In the genomic region with DNA sequence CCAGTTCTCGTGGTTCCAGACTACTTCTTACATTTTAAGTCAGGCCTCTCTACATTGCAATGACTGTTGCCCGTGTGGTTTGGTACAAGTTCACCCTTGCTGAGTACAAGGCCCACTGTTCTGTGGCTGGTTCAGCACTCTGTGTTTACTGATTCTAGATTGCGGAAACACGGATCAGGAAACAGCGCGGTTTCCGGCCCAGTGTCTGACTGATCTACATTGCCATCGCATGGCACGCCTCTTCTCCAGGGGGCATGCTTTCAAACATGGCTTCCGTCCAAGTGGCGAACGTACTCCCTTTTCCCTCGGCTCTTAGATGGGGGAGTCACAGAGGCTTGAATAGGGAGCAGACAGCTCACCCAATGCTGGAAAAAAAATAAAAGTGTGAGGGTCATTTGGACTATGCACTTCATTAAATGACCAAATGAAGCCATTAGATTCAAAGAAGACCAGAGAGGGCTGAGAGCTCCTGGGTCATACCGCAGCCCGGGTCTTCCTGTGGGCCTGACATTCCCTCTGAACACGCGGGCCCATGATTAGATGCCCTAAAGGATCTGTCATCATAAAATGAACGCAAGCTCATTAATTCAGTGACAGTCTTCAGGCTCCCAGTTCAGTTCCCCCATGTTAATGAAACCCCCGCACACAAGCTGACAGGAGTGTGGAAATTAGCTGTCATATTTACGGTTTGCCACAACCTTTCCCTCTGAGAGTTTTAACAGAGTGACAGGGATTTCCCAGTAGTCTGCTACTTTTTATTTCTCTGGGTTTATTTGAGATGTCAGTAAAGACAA, we compare ENCODE assay signal across 11 mouse cellular contexts.
DNase-seq lines count a peak whose midpoint lies in the region; ATAC-seq and TF ChIP-seq lines count a peak whose summit lies in the region.
"Had no signal": no experiment of that assay in that cellular context is flagged by ENCODE, and none has a peak within 500 bp of the region (broad histone marks: within the 10 kb centered on the region; RNA-seq: fewer than 3 reads in every experiment).

No protein-coding gene starts in this region.

- no peak overlapping the region for H3K4me3 ChIP-seq in forebrain, embryonic 14.5 days (ENCODE audit: low read depth, low read length)
- no peak overlapping the region for H3K4me3 ChIP-seq in neural tube, embryonic 15.5 days (replicated peaks)
- no peak overlapping the region for H3K4me3 ChIP-seq in liver, embryonic 11.5 days (ENCODE audit: low read depth, low read length)
- no peak overlapping the region for H3K4me3 ChIP-seq in left cerebral cortex, adult 2 months
- H3K4me3 ChIP-seq: embryonic facial prominence, embryonic 15.5 days; limb, embryonic 15.5 days had no signal

- peak; percentile 48; the same call in 1 of the 2 replicates for ATAC-seq in forebrain, embryonic 14.5 days
- ATAC-seq in neural tube, embryonic 15.5 days (ENCODE audit: low FRiP score) = 0 out of 2 replicates have a peak, but pooled peaks have one; percentile 9
- ATAC-seq in liver, embryonic 11.5 days (replicated peaks; ENCODE audit: low FRiP score) = no peak

- H3K27ac ChIP-seq in forebrain, embryonic 14.5 days (ENCODE audit: low read depth, low read length) = peak overlapping the region; percentile 33; the same call in 1 of the 2 replicates
- peak overlapping the region; percentile 1 for H3K27ac ChIP-seq in neural tube, embryonic 15.5 days (replicated peaks)
- no peak overlapping the region for H3K27ac ChIP-seq in liver, embryonic 11.5 days (ENCODE audit: low read depth, low read length)
- no peak overlapping the region for H3K27ac ChIP-seq in left cerebral cortex, adult 2 months
- H3K27ac ChIP-seq: embryonic facial prominence, embryonic 15.5 days; limb, embryonic 15.5 days had no signal

- 51% methylated on average over 20 of the region's 20 CpGs for WGBS in forebrain, embryonic 14.5 days
- WGBS in neural tube, embryonic 15.5 days = 40% methylated on average over 20 of the region's 20 CpGs
- 79% methylated on average over 20 of the region's 20 CpGs for WGBS in liver, embryonic 11.5 days

- peak; percentile 19 for DNase-seq in right cerebral cortex, postnatal 4 days
- no peak for DNase-seq in right cerebral cortex, postnatal 25 days
- peak; percentile 67 for DNase-seq in forebrain, embryonic 14.5 days (ENCODE audit: low spot score)
- DNase-seq in kidney, postnatal 36 days = peak; percentile 65 to 75
- no peak for DNase-seq in liver, embryonic 11.5 days (ENCODE audit: low spot score)
- DNase-seq in left cerebral cortex, adult 2 months (ENCODE audit: extremely low spot score in 1 of 2, low spot score in 2 of 2) = no peak
- DNase-seq in gastrocnemius, postnatal 14 days = no peak
- DNase-seq: right cerebral cortex, adult 18-20 months had no signal

- no peak overlapping the region for H3K9ac ChIP-seq in forebrain, embryonic 14.5 days (ENCODE audit: low read length)
- H3K9ac ChIP-seq in neural tube, embryonic 15.5 days (replicated peaks) = no peak overlapping the region
- H3K9ac ChIP-seq in liver, embryonic 11.5 days (ENCODE audit: low read depth, low read length) = no peak overlapping the region
- H3K9ac ChIP-seq: embryonic facial prominence, embryonic 15.5 days; limb, embryonic 15.5 days had no signal

- H3K9me3 ChIP-seq in forebrain, embryonic 14.5 days (replicated peaks; ENCODE audit: control insufficient read depth, low read length) = no peaks in the 10 kb centered on the region
- H3K9me3 ChIP-seq in neural tube, embryonic 15.5 days (replicated peaks) = no peaks in the 10 kb centered on the region
- H3K9me3 ChIP-seq in liver, embryonic 11.5 days (ENCODE audit: control insufficient read depth, low read length) = no peaks in the 10 kb centered on the region
- H3K9me3 ChIP-seq: embryonic facial prominence, embryonic 15.5 days; limb, embryonic 15.5 days had no signal

- peaks cover 34% of the 10 kb centered on the region for H3K4me1 ChIP-seq in forebrain, embryonic 14.5 days (ENCODE audit: control insufficient read depth, insufficient read depth, low read length)
- peaks cover 39% of the 10 kb centered on the region for H3K4me1 ChIP-seq in neural tube, embryonic 15.5 days
- H3K4me1 ChIP-seq in liver, embryonic 11.5 days (replicated peaks; ENCODE audit: control insufficient read depth, insufficient read depth, low read length) = no peaks in the 10 kb centered on the region
- H3K4me1 ChIP-seq: limb, embryonic 15.5 days had no signal

- no peaks in the 10 kb centered on the region for H3K27me3 ChIP-seq in forebrain, embryonic 14.5 days (replicated peaks; ENCODE audit: control insufficient read depth, insufficient read depth, low read length)
- H3K27me3 ChIP-seq in neural tube, embryonic 15.5 days (replicated peaks) = no peaks in the 10 kb centered on the region; the same call in 1 of the 2 replicates
- H3K27me3 ChIP-seq in liver, embryonic 11.5 days (replicated peaks; ENCODE audit: control insufficient read depth, insufficient read depth, low read length) = no peaks in the 10 kb centered on the region
- H3K27me3 ChIP-seq: embryonic facial prominence, embryonic 15.5 days; limb, embryonic 15.5 days had no signal

- H3K4me2 ChIP-seq in forebrain, embryonic 14.5 days (ENCODE audit: low read length) = no peak overlapping the region
- no peak overlapping the region for H3K4me2 ChIP-seq in neural tube, embryonic 15.5 days
- no peak overlapping the region for H3K4me2 ChIP-seq in liver, embryonic 11.5 days
- H3K4me2 ChIP-seq: embryonic facial prominence, embryonic 15.5 days; limb, embryonic 15.5 days had no signal

- intact Hi-C loops in left cerebral cortex, adult 2 months (cut with DNase I) = loop anchor here (5.0 kb wide), 1 partner anchor 134 kb away; no protein-coding TSS in a partner anchor
- intact Hi-C loops in gastrocnemius, postnatal 14 days (cut with DNase I; ENCODE audit: low total_unique reads) = no loop called here

- no peak for TF ChIP-seq CTCF in left cerebral cortex, adult 2 months (IDR thresholded peaks at IDR 0.05)

- no peaks in the 10 kb centered on the region for H3K36me3 ChIP-seq in forebrain, embryonic 14.5 days (ENCODE audit: control insufficient read depth, insufficient read depth, low read length)
- H3K36me3 ChIP-seq in neural tube, embryonic 15.5 days = no peaks in the 10 kb centered on the region
- H3K36me3 ChIP-seq in liver, embryonic 11.5 days (ENCODE audit: control insufficient read depth, insufficient read depth, low read length) = no peaks in the 10 kb centered on the region
- H3K36me3 ChIP-seq: embryonic facial prominence, embryonic 15.5 days; limb, embryonic 15.5 days had no signal

Comparison
In these comparisons a context has a peak if more than half of its experiments do, and no peak if none do; other contexts are left out.
1. DNase-seq: peak in right cerebral cortex, postnatal 4 days (single experiment), forebrain, embryonic 14.5 days (single experiment) and kidney, postnatal 36 days (2 of 2); none in right cerebral cortex, postnatal 25 days (single experiment), liver, embryonic 11.5 days (single experiment), left cerebral cortex, adult 2 months (0 of 2) and gastrocnemius, postnatal 14 days (single experiment).
2. H3K27ac ChIP-seq: peak in forebrain, embryonic 14.5 days (single experiment) and neural tube, embryonic 15.5 days (single experiment); none in liver, embryonic 11.5 days (single experiment) and left cerebral cortex, adult 2 months (single experiment).